ENCODE assay signal across 27 mouse cellular contexts in genomic region chr5:23521645-23522044, GRCm38 (mm10).
DNase-seq lines count a peak whose midpoint lies in the region; ATAC-seq lines count a peak whose summit lies in the region.
"Had no signal": no experiment of that assay in that cellular context is flagged by ENCODE, and none has a peak within 500 bp of the region (broad histone marks: within the 10 kb centered on the region; RNA-seq: fewer than 3 reads in every experiment).

No protein-coding gene starts in this region.

- no peak overlapping the region for H3K4me3 ChIP-seq in heart, embryonic 13.5 days
- H3K4me3 ChIP-seq in heart, embryonic 12.5 days = no peak overlapping the region
- no peak overlapping the region for H3K4me3 ChIP-seq in forebrain, embryonic 11.5 days (ENCODE audit: low read depth, low read length)
- H3K4me3 ChIP-seq: forebrain, embryonic 12.5 days; forebrain, embryonic 15.5 days had no signal

- peaks cover 51% of the 10 kb centered on the region for H3K36me3 ChIP-seq in heart, embryonic 13.5 days
- H3K36me3 ChIP-seq in heart, embryonic 12.5 days = peaks cover 34% of the 10 kb centered on the region
- H3K36me3 ChIP-seq in forebrain, embryonic 11.5 days (ENCODE audit: control insufficient read depth, insufficient read depth, low read length) = no peaks in the 10 kb centered on the region

- 86% methylated on average over 1 of the region's 1 CpGs for WGBS in heart, embryonic 13.5 days
- 83% methylated on average over 1 of the region's 1 CpGs for WGBS in heart, embryonic 12.5 days
- WGBS in forebrain, embryonic 11.5 days = 96% methylated on average over 1 of the region's 1 CpGs

- DNase-seq in frontal cortex, adult 2 months (ENCODE audit: extremely low spot score in 1 of 2, low spot score in 1 of 2) = no peak
- no peak for DNase-seq in forebrain, embryonic 11.5 days (ENCODE audit: low spot score)
- DNase-seq: adrenal gland, adult 8-10 months; adrenal gland, postnatal 36 days; cerebellum, adult 11 months; cerebellum, adult 2 months; cerebellum, adult 9-11 months; cerebellum, postnatal 25 days; embryo, embryonic 11 days; gastrocnemius, postnatal 10 days; gastrocnemius, postnatal 36 days; heart, adult 18-20 months; heart, postnatal 4 days; kidney, adult 18-20 months; kidney, adult 9 months had no signal

- no peaks in the 10 kb centered on the region for H3K9me3 ChIP-seq in heart, embryonic 13.5 days
- no peaks in the 10 kb centered on the region for H3K9me3 ChIP-seq in heart, embryonic 12.5 days (replicated peaks)
- H3K9me3 ChIP-seq in forebrain, embryonic 11.5 days (ENCODE audit: control insufficient read depth, low read length) = no peaks in the 10 kb centered on the region
- H3K9me3 ChIP-seq: forebrain, embryonic 12.5 days; forebrain, embryonic 15.5 days had no signal

- H3K9ac ChIP-seq in heart, embryonic 13.5 days = no peak overlapping the region
- no peak overlapping the region for H3K9ac ChIP-seq in heart, embryonic 12.5 days
- no peak overlapping the region for H3K9ac ChIP-seq in forebrain, embryonic 11.5 days (ENCODE audit: low read length)
- H3K9ac ChIP-seq: forebrain, embryonic 12.5 days; forebrain, embryonic 15.5 days; hindbrain, embryonic 14.5 days had no signal

- H3K4me2 ChIP-seq in heart, embryonic 13.5 days = no peak overlapping the region
- H3K4me2 ChIP-seq in heart, embryonic 12.5 days = no peak overlapping the region
- no peak overlapping the region for H3K4me2 ChIP-seq in forebrain, embryonic 11.5 days (ENCODE audit: low read depth, low read length, severe bottlenecking)
- H3K4me2 ChIP-seq: forebrain, embryonic 12.5 days; forebrain, embryonic 15.5 days; heart, embryonic 11.5 days; hindbrain, embryonic 14.5 days had no signal

- H3K4me1 ChIP-seq in heart, embryonic 13.5 days = peaks cover 66% of the 10 kb centered on the region
- H3K4me1 ChIP-seq in heart, embryonic 12.5 days (replicated peaks) = peaks cover 59% of the 10 kb centered on the region
- H3K4me1 ChIP-seq in forebrain, embryonic 11.5 days (replicated peaks; ENCODE audit: control insufficient read depth, insufficient read depth, low read length) = no peaks in the 10 kb centered on the region
- H3K4me1 ChIP-seq: forebrain, embryonic 15.5 days had no signal

- H3K27ac ChIP-seq in heart, embryonic 13.5 days (replicated peaks) = peak overlapping the region; percentile 1; the same call in 1 of the 2 replicates
- H3K27ac ChIP-seq in heart, embryonic 12.5 days (ENCODE audit: poor library complexity, severe bottlenecking) = no peak overlapping the region
- H3K27ac ChIP-seq in forebrain, embryonic 11.5 days (ENCODE audit: low read depth, low read length) = no peak overlapping the region
- H3K27ac ChIP-seq: forebrain, embryonic 12.5 days; forebrain, embryonic 15.5 days; hindbrain, embryonic 14.5 days; hindbrain, postnatal 0 days had no signal

- no peak for ATAC-seq in heart, embryonic 13.5 days (ENCODE audit: extremely low read depth, insufficient number of reproducible peaks, low FRiP score, low TSS enrichment)
- ATAC-seq in heart, embryonic 12.5 days (ENCODE audit: insufficient number of reproducible peaks, low FRiP score) = no peak
- peak; percentile 33 for ATAC-seq in common myeloid progenitor, adult 5-6 weeks (replicated peaks; ENCODE audit: low read depth, poor library complexity, severe bottlenecking)
- peak; percentile 92 for ATAC-seq in granulocyte monocyte progenitor cell, adult 5-6 weeks (replicated peaks; ENCODE audit: poor library complexity, severe bottlenecking)
- ATAC-seq in forebrain, embryonic 11.5 days (replicated peaks; ENCODE audit: low FRiP score) = no peak
- ATAC-seq: activated CD4-positive, CD25-positive, alpha-beta regulatory T cell, adult 4 months; forebrain, embryonic 15.5 days; hindbrain, postnatal 0 days; inflammation-experienced regulatory T-cells, adult 6 months; intestine, embryonic 16.5 days had no signal

- no peaks in the 10 kb centered on the region for H3K27me3 ChIP-seq in heart, embryonic 13.5 days (replicated peaks)
- no peaks in the 10 kb centered on the region for H3K27me3 ChIP-seq in heart, embryonic 12.5 days (replicated peaks)
- H3K27me3 ChIP-seq in forebrain, embryonic 11.5 days (ENCODE audit: control insufficient read depth, insufficient read depth, low read length) = no peaks in the 10 kb centered on the region
- H3K27me3 ChIP-seq: forebrain, embryonic 12.5 days; forebrain, embryonic 15.5 days had no signal

Comparison
In these comparisons a context has a peak if more than half of its experiments do, and no peak if none do; other contexts are left out.
1. ATAC-seq: peak in common myeloid progenitor, adult 5-6 weeks (single experiment) and granulocyte monocyte progenitor cell, adult 5-6 weeks (single experiment); none in heart, embryonic 13.5 days (single experiment), heart, embryonic 12.5 days (single experiment) and forebrain, embryonic 11.5 days (single experiment).